Mouse (Mus musculus) heart, embryonic 14.5 days (tissue): Measurements from ENCODE around the gene Rarb. TPM values are rescaled to one million over a fixed set of nuclear protein-coding genes. Genes with fewer than 3 reads are reported as not detected.

Experiments
- ATAC-seq: fragments of 200-750 bp; cut with Nextera tagmentation; 2 replicates; pipeline ENCODE4 v1.8.0; 2017; ENCODE audit warnings: low read depth, moderate TSS enrichment; ENCODE audit not compliant: insufficient number of reproducible peaks, insufficient read depth, low FRiP score
- H3K27ac ChIP-seq, 2 experiments: fragments of 200-500 bp in 1 of 2; fragments of 300-500 bp in 1 of 2; sonication (generic) in 1 of 2; replicated peaks in 1 of 2; 2 replicates each; pipeline ENCODE4 v1.5.1; 2012 to 2014; ENCODE audit warnings: low read depth in 2 of 2, low read length in 2 of 2, control low read depth in 1 of 2, mild to moderate bottlenecking in 1 of 2, mixed read lengths in 1 of 2; ENCODE audit not compliant: control insufficient read depth in 1 of 2, insufficient read depth in 1 of 2
- H3K27me3 ChIP-seq: fragments of 300-500 bp; sonication (generic); 2 replicates; pipeline ENCODE4 v1.6.1; 2014; ENCODE audit warnings: mild to moderate bottlenecking, low read length, control low read depth; ENCODE audit not compliant: control insufficient read depth, insufficient read depth
- H3K36me3 ChIP-seq: fragments of 300-500 bp; sonication (generic); 2 replicates; pipeline ENCODE4 v1.6.1; 2014; ENCODE audit warnings: mild to moderate bottlenecking, control low read depth, low read length, mixed read lengths; ENCODE audit not compliant: control insufficient read depth, insufficient read depth
- H3K4me1 ChIP-seq, 2 experiments: fragments of 200-500 bp in 1 of 2; fragments of 300-500 bp in 1 of 2; sonication (generic) in 1 of 2; 2 replicates each; pipeline ENCODE4 v1.6.1; 2012 to 2014; ENCODE audit warnings: low read length in 2 of 2, control low read depth in 1 of 2, mixed read lengths in 1 of 2; ENCODE audit not compliant: control insufficient read depth in 2 of 2, insufficient read depth in 2 of 2
- H3K4me2 ChIP-seq: fragments of 300-500 bp; sonication (generic); 2 replicates; pipeline ENCODE4 v1.6.1; 2014; ENCODE audit warnings: mild to moderate bottlenecking, low read length
- H3K4me3 ChIP-seq, 2 experiments: fragments of 200-500 bp in 1 of 2; fragments of 300-500 bp in 1 of 2; sonication (generic) in 1 of 2; 2 replicates each; pipeline ENCODE4 v1.5.1; 2012 to 2014; ENCODE audit warnings: low read length in 2 of 2, mild to moderate bottlenecking in 2 of 2, control low read depth in 1 of 2, low read depth in 1 of 2, moderate library complexity in 1 of 2; ENCODE audit not compliant: control insufficient read depth in 1 of 2, insufficient read depth in 1 of 2
- H3K9ac ChIP-seq: fragments of 300-500 bp; sonication (generic); 2 replicates; pipeline ENCODE4 v1.6.1; 2014; ENCODE audit warnings: mild to moderate bottlenecking, low read length
- H3K9me3 ChIP-seq: fragments of 300-500 bp; sonication (generic); 2 replicates; pipeline ENCODE4 v1.6.1; 2016; ENCODE audit warnings: low read length, control low read depth; ENCODE audit not compliant: control insufficient read depth
- WGBS: fragments of 180-500 bp; shearing (Covaris S2); extraction: QIAGEN DNeasy Blood & Tissue Kit; methylation state at CpG from one replicate; pipeline ENCODE4 v1.1.7; 2014; 5-methylcytosine and 5-hydroxymethylcytosine counted together
- polyA plus RNA-seq: library from polyadenylated mRNA; unstranded; fragments of >200 nt; fragmentation: Nextera tagmentation; extraction: Ambion mirVana; gene quantifications from 2 replicates; pipeline ENCODE4 v1.2.1, GENCODE M21; 2014

Rarb gene
- polyA plus RNA-seq, 1 experiment from 2014 or later: 14.5 TPM

GRCm38 (mm10) chr14:16547492-16548199 lies 271.3 kb downstream of the Rarb start:
- WGBS: 50% methylated on average over 6 of the region's 6 CpGs
- ATAC-seq: no peak

GRCm38 (mm10) chr14:16544995-16545394 lies 274.0 kb downstream of the Rarb start:
- WGBS: 61% methylated on average over 2 of the region's 2 CpGs
- no peak for ATAC-seq

More at GRCm38 (mm10) chr14:16547492-16548199, 271.3 kb downstream of the Rarb start:
- Histone ChIP-seq H3K27ac (peak overlapping the region; percentile 7 to 12; a peak in 2 of 4 replicates), H3K4me3 (no peak overlapping the region), H3K9ac (no peak overlapping the region), H3K4me1 (peaks cover 8 to 35% of the 10 kb centered on the region in 2 experiments), H3K4me2 (no peak overlapping the region), H3K36me3 (0 out of 2 replicates have a peak, but pooled peaks cover 7% of the 10 kb centered on the region), H3K9me3 (no peaks in the 10 kb centered on the region), H3K27me3 (no peaks in the 10 kb centered on the region)

DNA sequence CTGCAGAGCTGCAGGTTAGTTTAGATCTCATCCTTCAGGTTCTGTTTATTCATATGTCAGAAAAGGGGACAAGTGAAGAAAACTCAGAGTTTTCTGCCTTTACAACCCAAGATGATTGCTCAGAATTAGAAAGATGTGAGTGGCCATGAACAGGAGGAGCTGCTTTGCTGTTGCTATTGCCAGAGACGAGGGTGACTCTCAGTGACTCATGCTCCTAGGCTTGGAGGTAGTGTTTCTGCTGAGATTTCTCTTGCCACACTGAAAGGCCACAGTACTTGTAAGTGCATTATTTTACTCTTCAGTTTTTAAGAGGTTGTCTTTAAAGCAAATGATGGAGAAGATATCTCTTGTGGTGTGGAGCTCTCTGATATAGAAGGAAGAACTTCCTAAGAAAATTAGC lies 277.3 kb downstream of the Rarb start:
- H3K9ac ChIP-seq: no peak overlapping the region
- H3K9me3 ChIP-seq: no peaks in the 10 kb centered on the region
- H3K4me1 ChIP-seq: peaks cover 0 to 5% of the 10 kb centered on the region in 2 experiments; a peak in 2 of 4 replicates
- WGBS: 55% methylated on average over 1 of the region's 1 CpGs
- H3K27me3 ChIP-seq: no peaks in the 10 kb centered on the region
- H3K4me2 ChIP-seq: no peak overlapping the region
- H3K4me3 ChIP-seq: no peak overlapping the region
- H3K27ac ChIP-seq: no peak overlapping the region
- 0 out of 2 replicates have a peak, but pooled peaks cover 3% of the 10 kb centered on the region for H3K36me3 ChIP-seq
- no peak for ATAC-seq

More at GRCm38 (mm10) chr14:16544995-16545394, 274.0 kb downstream of the Rarb start:
- no peak overlapping the region for H3K4me3 ChIP-seq
- no peaks in the 10 kb centered on the region for H3K9me3 ChIP-seq
- peaks cover 8 to 26% of the 10 kb centered on the region in 2 experiments for H3K4me1 ChIP-seq
- no peak overlapping the region for H3K27ac ChIP-seq
- no peak overlapping the region for H3K4me2 ChIP-seq
- H3K9ac ChIP-seq: no peak overlapping the region
- no peaks in the 10 kb centered on the region for H3K27me3 ChIP-seq
- H3K36me3 ChIP-seq: 0 out of 2 replicates have a peak, but pooled peaks cover 7% of the 10 kb centered on the region

DNA sequence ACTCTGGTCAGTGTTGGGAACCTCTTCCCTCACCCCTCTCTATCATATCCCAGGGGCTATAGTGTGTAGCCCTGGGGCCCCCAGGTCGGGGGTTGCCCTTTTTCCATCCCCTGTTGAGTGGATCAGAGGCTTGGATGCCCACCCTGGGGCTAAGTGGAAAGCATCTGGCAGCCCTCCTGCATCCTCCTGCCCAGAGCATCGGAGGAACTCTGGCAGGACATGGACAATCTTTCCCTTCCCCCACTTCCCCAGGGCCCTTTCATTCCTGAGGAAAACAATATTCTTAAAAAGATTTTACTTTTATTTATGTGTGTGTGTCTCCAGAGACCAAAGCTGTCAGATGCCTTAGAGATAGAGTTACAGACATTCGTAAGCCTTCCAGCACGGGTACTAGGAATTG lies 281.5 kb downstream of the Rarb start:
- Histone ChIP-seq H3K27me3 (no peaks in the 10 kb centered on the region), H3K4me1 (no peaks in the 10 kb centered on the region), H3K27ac (no peak overlapping the region), H3K36me3 (0 out of 2 replicates have a peak, but pooled peaks cover 8% of the 10 kb centered on the region), H3K4me3 (no peak overlapping the region), H3K9me3 (no peaks in the 10 kb centered on the region), H3K4me2 (no peak overlapping the region), H3K9ac (no peak overlapping the region)
- ATAC-seq: no peak
- WGBS: 61% methylated on average over 4 of the region's 4 CpGs

GRCm38 (mm10) chr14:16528631-16529030 lies 290.3 kb downstream of the Rarb start:
- ATAC-seq: no peak
- Histone ChIP-seq H3K9me3 (no peaks in the 10 kb centered on the region), H3K9ac (no peak overlapping the region), H3K4me3 (no peak overlapping the region), H3K36me3 (0 out of 2 replicates have a peak, but pooled peaks cover 7% of the 10 kb centered on the region), H3K4me2 (no peak overlapping the region), H3K27me3 (no peaks in the 10 kb centered on the region), H3K27ac (no peak overlapping the region), H3K4me1 (no peaks in the 10 kb centered on the region)
- 69% methylated on average over 2 of the region's 2 CpGs for WGBS

DNA sequence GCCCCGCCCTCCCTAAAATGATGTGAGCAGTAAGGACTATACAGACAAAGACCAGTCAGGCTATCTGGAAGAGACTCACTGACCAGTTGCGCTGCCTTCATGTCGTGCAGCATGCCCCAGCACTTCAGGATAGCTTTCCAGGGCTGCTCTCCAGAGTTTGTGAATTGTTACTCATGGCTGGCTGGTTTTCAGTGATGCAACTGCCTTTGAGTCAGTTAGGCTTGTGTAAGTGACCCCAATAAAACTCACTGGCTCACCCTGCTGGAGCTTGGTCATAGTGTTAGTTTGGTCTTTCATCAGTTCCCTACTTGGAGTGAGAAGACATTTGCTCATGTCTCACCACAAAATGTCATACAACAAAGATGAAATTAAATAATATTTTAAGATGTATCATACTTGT lies 292.8 kb downstream of the Rarb start:
- Histone ChIP-seq H3K4me2 (no peak overlapping the region), H3K27ac (no peak overlapping the region), H3K36me3 (no peaks in the 10 kb centered on the region), H3K9me3 (no peaks in the 10 kb centered on the region), H3K9ac (no peak overlapping the region), H3K4me3 (no peak overlapping the region), H3K4me1 (no peaks in the 10 kb centered on the region), H3K27me3 (no peaks in the 10 kb centered on the region)
- no peak for ATAC-seq
- WGBS: 85% methylated on average over 3 of the region's 3 CpGs

DNA sequence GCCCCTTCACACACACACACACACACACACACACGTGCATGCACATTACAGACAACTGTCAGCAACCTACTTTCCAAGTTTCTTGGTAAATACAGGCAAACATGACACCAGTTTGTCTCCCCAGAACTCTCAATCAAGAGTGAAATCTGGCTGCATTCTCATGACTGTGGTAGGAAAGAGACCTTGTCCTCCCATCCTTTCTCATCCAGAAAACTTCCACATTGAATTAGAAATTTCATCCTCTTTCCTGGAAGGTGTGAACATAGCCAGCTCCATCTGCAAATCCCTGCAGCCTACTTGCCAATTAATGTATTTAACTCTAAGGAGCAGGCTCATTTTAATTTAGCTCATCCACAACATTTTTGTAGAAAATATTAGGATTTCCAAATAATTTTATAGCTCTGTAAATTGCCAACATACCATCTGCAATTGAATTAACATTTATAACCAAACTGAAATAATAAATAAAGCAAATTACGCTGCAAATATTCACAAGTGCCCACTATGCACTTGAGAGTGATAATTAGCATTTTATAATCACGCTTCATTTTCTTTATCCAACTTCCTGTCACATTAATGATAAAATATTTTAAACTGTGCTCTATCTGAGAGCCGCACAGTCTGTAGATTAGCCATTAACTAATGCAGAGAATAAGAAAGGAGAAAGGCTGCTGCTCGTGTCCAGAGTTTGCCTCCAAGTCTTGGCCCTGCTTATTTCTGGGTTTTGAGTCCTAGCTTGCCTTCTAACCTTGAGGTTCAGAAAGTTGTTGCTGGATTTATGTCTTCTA lies 293.6 kb downstream of the Rarb start:
- Histone ChIP-seq H3K4me3 (no peak overlapping the region), H3K9ac (no peak overlapping the region), H3K36me3 (no peaks in the 10 kb centered on the region), H3K4me1 (no peaks in the 10 kb centered on the region), H3K9me3 (no peaks in the 10 kb centered on the region), H3K4me2 (no peak overlapping the region), H3K27me3 (no peaks in the 10 kb centered on the region), H3K27ac (no peak overlapping the region)
- 78% methylated on average over 5 of the region's 5 CpGs for WGBS
- ATAC-seq: no peak
